Mouse (Mus musculus) limb, embryonic 15.5 days (tissue): ENCODE results near the gene Klrb1b. TPM values are rescaled to one million over a fixed set of nuclear protein-coding genes. Genes with fewer than 3 reads are reported as not detected.
A peak's percentile ranks its signal among the peaks of the same experiment; 100 is the strongest.
"Not testable (repeated sequence)": the region's sequence is repeated elsewhere in the genome, so short reads cannot be mapped to it uniquely, and the experiment has no call there.

ENCODE experiments used
- ATAC-seq: fragments of 200-750 bp; cut with Nextera tagmentation; 2 replicates; pipeline ENCODE4 v1.8.0; 2017; ENCODE audit warnings: low read depth, moderate TSS enrichment; ENCODE audit not compliant: insufficient number of reproducible peaks, low FRiP score, low TSS enrichment
- H3K27ac ChIP-seq: fragments of 300-500 bp; sonication (generic); 2 replicates; pipeline ENCODE4 v1.5.1; 2015; ENCODE audit warnings: moderate library complexity, mild to moderate bottlenecking, inconsistent platforms
- H3K27me3 ChIP-seq: fragments of 300-500 bp; sonication (generic); 2 replicates; pipeline ENCODE4 v1.6.1; 2015; ENCODE audit warnings: inconsistent platforms
- H3K36me3 ChIP-seq: fragments of 300-500 bp; sonication (generic); 2 replicates; pipeline ENCODE4 v1.6.1; 2015; ENCODE audit warnings: inconsistent platforms
- H3K4me1 ChIP-seq: fragments of 300-500 bp; sonication (generic); 2 replicates; pipeline ENCODE4 v1.6.1; 2015; ENCODE audit warnings: inconsistent platforms
- H3K4me2 ChIP-seq: fragments of 300-500 bp; sonication (generic); 2 replicates; pipeline ENCODE4 v1.6.1; 2015; ENCODE audit warnings: mild to moderate bottlenecking, inconsistent platforms
- H3K4me3 ChIP-seq: fragments of 300-500 bp; sonication (generic); 2 replicates; pipeline ENCODE4 v1.5.1; 2015; ENCODE audit warnings: mild to moderate bottlenecking, inconsistent platforms
- H3K9ac ChIP-seq: fragments of 300-500 bp; sonication (generic); 2 replicates; pipeline ENCODE4 v1.6.1; 2015; ENCODE audit warnings: inconsistent platforms
- H3K9me3 ChIP-seq: fragments of 300-500 bp; sonication (generic); 2 replicates; pipeline ENCODE4 v1.6.1; 2016; ENCODE audit warnings: inconsistent platforms
- WGBS: fragments of 180-500 bp; shearing (Covaris S2); methylation state at CpG from one replicate; pipeline ENCODE4 v1.1.7; 2015; 5-methylcytosine and 5-hydroxymethylcytosine counted together
- polyA plus RNA-seq: library from polyadenylated mRNA; unstranded; fragments of >200 nt; fragmentation: Nextera tagmentation; extraction: Ambion mirVana; gene quantifications from 2 replicates; pipeline ENCODE4 v1.2.1, GENCODE M21; 2015

The Klrb1b gene
- polyA plus RNA-seq, 1 experiment from 2014 or later, result 0.18 TPM

GRCm38 (mm10) chr6:128796321-128796955 is 29.7 kb downstream of the Klrb1b start:
- ATAC-seq, result no peak
- no peaks in the 10 kb centered on the region for H3K36me3 ChIP-seq
- no peak overlapping the region for H3K9ac ChIP-seq
- no peaks in the 10 kb centered on the region for H3K27me3 ChIP-seq
- H3K4me1 ChIP-seq, result peaks cover 13% of the 10 kb centered on the region; the same call in 1 of the 2 replicates
- WGBS, result 75% methylated on average over 8 of the region's 8 CpGs
- H3K9me3 ChIP-seq, result no peaks in the 10 kb centered on the region
- no peak overlapping the region for H3K4me2 ChIP-seq
- no peak overlapping the region for H3K4me3 ChIP-seq
- H3K27ac ChIP-seq, result no peak overlapping the region

GRCm38 (mm10) chr6:128793734-128794133 is 32.4 kb downstream of the Klrb1b start:
- no peak overlapping the region for H3K27ac ChIP-seq
- no peak overlapping the region for H3K4me2 ChIP-seq
- 40% methylated on average over 6 of the region's 6 CpGs for WGBS
- H3K36me3 ChIP-seq, result no peaks in the 10 kb centered on the region
- no peaks in the 10 kb centered on the region for H3K9me3 ChIP-seq
- H3K4me1 ChIP-seq, result peaks cover 10% of the 10 kb centered on the region; the same call in 1 of the 2 replicates
- H3K4me3 ChIP-seq, result no peak overlapping the region
- ATAC-seq, result no peak
- no peaks in the 10 kb centered on the region for H3K27me3 ChIP-seq
- H3K9ac ChIP-seq, result no peak overlapping the region

- H3K9me3 ChIP-seq, H3K36me3 ChIP-seq, H3K4me3 ChIP-seq, H3K4me2 ChIP-seq, H3K4me1 ChIP-seq, ATAC-seq, H3K27me3 ChIP-seq, H3K27ac ChIP-seq, H3K9ac ChIP-seq: not testable (repeated sequence)
- WGBS, result 76% methylated on average over 4 of the region's 4 CpGs
Observed at GRCm38 (mm10) chr6:128790491-128790994, 35.6 kb downstream of the Klrb1b start.

- Histone ChIP-seq H3K27ac (no peak within 1 kb of the TSS), H3K9me3 (no peaks in the 10 kb centered on the region), H3K9ac (no peak within 1 kb of the TSS), H3K4me3 (no peak within 1 kb of the TSS), H3K27me3 (no peaks in the 10 kb centered on the region), H3K36me3 (no peaks in the 10 kb centered on the region), H3K4me2 (no peak within 1 kb of the TSS), H3K4me1 (no peaks in the 10 kb centered on the region)
- no peak for ATAC-seq
- 78% methylated on average over 2 of the region's 2 CpGs for WGBS
Observed at GRCm38 (mm10) chr6:128789115-128789514, 37.0 kb downstream of the Klrb1b start, which contains the start of gene Klrb1c. Gene Klrb1c, minus strand, starts transcription at chr6:128789215.

- no peaks in the 10 kb centered on the region for H3K36me3 ChIP-seq
- H3K9ac ChIP-seq, result no peak overlapping the region
- H3K27me3 ChIP-seq, result no peaks in the 10 kb centered on the region
- WGBS, result 90% methylated on average over 1 of the region's 1 CpGs
- no peaks in the 10 kb centered on the region for H3K9me3 ChIP-seq
- H3K27ac ChIP-seq, result no peak overlapping the region
- H3K4me1 ChIP-seq, result no peaks in the 10 kb centered on the region
- H3K4me2 ChIP-seq, result no peak overlapping the region
- H3K4me3 ChIP-seq, result no peak overlapping the region
- no peak for ATAC-seq
Observed at GRCm38 (mm10) chr6:128788517-128788916, 37.6 kb downstream of the Klrb1b start.

- not testable (repeated sequence) for H3K27ac ChIP-seq, H3K4me3 ChIP-seq, H3K9ac ChIP-seq, H3K36me3 ChIP-seq, H3K4me1 ChIP-seq, ATAC-seq, H3K9me3 ChIP-seq, H3K27me3 ChIP-seq, H3K4me2 ChIP-seq
- WGBS, result 88% methylated on average over 1 of the region's 1 CpGs
Observed at GRCm38 (mm10) chr6:128786396-128786795, 39.7 kb downstream of the Klrb1b start.

- WGBS, result 73% methylated on average over 10 of the region's 10 CpGs
- Histone ChIP-seq H3K4me1 (0 out of 2 replicates have a peak, but pooled peaks cover 2% of the 10 kb centered on the region), H3K9ac (no peak overlapping the region), H3K4me3 (no peak overlapping the region), H3K4me2 (no peak overlapping the region), H3K27ac (no peak overlapping the region), H3K9me3 (no peaks in the 10 kb centered on the region), H3K36me3 (no peaks in the 10 kb centered on the region), H3K27me3 (no peaks in the 10 kb centered on the region)
- no peak for ATAC-seq
Observed at GRCm38 (mm10) chr6:128769481-128770253, 56.5 kb downstream of the Klrb1b start.

- H3K36me3 ChIP-seq, result no peaks in the 10 kb centered on the region
- H3K9me3 ChIP-seq, result no peaks in the 10 kb centered on the region
- H3K27ac ChIP-seq, result no peak overlapping the region
- no peak overlapping the region for H3K4me3 ChIP-seq
- H3K9ac ChIP-seq, result no peak overlapping the region
- H3K4me1 ChIP-seq, result peaks cover 2% of the 10 kb centered on the region; the same call in 1 of the 2 replicates
- no peak for ATAC-seq
- no peaks in the 10 kb centered on the region for H3K27me3 ChIP-seq
- H3K4me2 ChIP-seq, result no peak overlapping the region
- WGBS, result 79% methylated on average over 4 of the region's 4 CpGs
Observed at GRCm38 (mm10) chr6:128768047-128768446, 58.1 kb downstream of the Klrb1b start.

GRCm38 (mm10) chr6:128766486-128767254 is 59.5 kb downstream of the Klrb1b start:
- H3K27me3 ChIP-seq, H3K9me3 ChIP-seq, H3K9ac ChIP-seq, ATAC-seq, H3K4me3 ChIP-seq, H3K27ac ChIP-seq, H3K36me3 ChIP-seq, H3K4me2 ChIP-seq, H3K4me1 ChIP-seq: not testable (repeated sequence)
- WGBS, result 68% methylated on average over 6 of the region's 6 CpGs

- peaks cover 6% of the 10 kb centered on the region; the same call in 1 of the 2 replicates for H3K4me1 ChIP-seq
Observed at GRCm38 (mm10) chr6:128765211-128765610, 60.9 kb downstream of the Klrb1b start.

GRCm38 (mm10) chr6:128764598-128764997 is 61.5 kb downstream of the Klrb1b start:
- no peaks in the 10 kb centered on the region for H3K27me3 ChIP-seq
- H3K4me2 ChIP-seq, result peak overlapping the region; percentile 55
- peak overlapping the region; percentile 47 for H3K4me3 ChIP-seq
- H3K36me3 ChIP-seq, result no peaks in the 10 kb centered on the region
- no peak overlapping the region for H3K9ac ChIP-seq
- WGBS, result 14% methylated on average over 5 of the region's 5 CpGs
- no peaks in the 10 kb centered on the region for H3K9me3 ChIP-seq
- no peak for ATAC-seq
- no peak overlapping the region for H3K27ac ChIP-seq
- H3K4me1 ChIP-seq, result peaks cover 4% of the 10 kb centered on the region; the same call in 1 of the 2 replicates

More at GRCm38 (mm10) chr6:128765211-128765610, 60.9 kb downstream of the Klrb1b start:
- Histone ChIP-seq H3K27ac (no peak overlapping the region), H3K9me3 (no peaks in the 10 kb centered on the region), H3K4me2 (no peak overlapping the region), H3K36me3 (no peaks in the 10 kb centered on the region), H3K4me3 (no peak overlapping the region), H3K27me3 (no peaks in the 10 kb centered on the region), H3K9ac (no peak overlapping the region)
- 79% methylated on average over 1 of the region's 1 CpGs for WGBS
- no peak for ATAC-seq
